Mouse (Mus musculus) left cerebral cortex, postnatal 14 days (tissue): Measurements from ENCODE around the gene Unkl. TPM values are rescaled to one million over a fixed set of nuclear protein-coding genes. Genes with fewer than 3 reads are reported as not detected.
A peak's percentile ranks its signal among the peaks of the same experiment; 100 is the strongest.
"Not testable (repeated sequence)": the region's sequence is repeated elsewhere in the genome, so short reads cannot be mapped to it uniquely, and the experiment has no call there.

Source experiments
- DNase-seq, 2 experiments: peaks; one replicate each; pipeline ENCODE4 v3.0.0; 2021 to 2022; ENCODE audit warnings: low spot score in 2 of 2, mixed read lengths in 1 of 2
- intact Hi-C: fragments of 180-260 bp; cut with DNase I; formaldehyde crosslinking; loops from one replicate; pipeline ENCODE4 v1.15.1; 2025
- total RNA-seq, 2 experiments: library from RNA; stranded (reverse); gene quantifications; 2 replicates each; pipeline ENCODE4 v1.2.3; 2021

The Unkl gene
- total RNA-seq, 2 experiments from 2014 or later: 33.4 to 38.6 TPM

DNA sequence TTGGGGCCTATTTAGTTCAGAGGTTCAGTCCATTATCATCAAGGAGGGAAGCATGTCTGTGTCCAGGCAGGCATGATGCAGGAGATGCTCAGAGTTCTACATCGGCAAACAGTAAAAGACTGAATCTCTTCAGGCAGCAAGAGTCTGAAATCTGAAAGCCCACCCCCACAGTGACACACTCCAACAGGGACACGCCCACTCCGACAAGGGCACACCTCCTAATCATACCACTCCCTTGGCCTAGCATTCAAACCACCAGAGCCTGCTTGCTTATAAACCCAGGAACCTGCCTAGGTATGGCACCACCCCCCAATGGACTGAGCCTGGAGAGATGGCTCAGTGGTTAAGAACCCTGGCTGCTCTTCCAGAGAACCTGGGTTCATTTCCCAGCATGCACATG is 27.2 kb downstream of the Unkl start:
- DNase-seq: no peak
- intact Hi-C loops: no loop called here

GRCm38 (mm10) chr17:25218967-25219366 is 30.8 kb downstream of the Unkl start:
- intact Hi-C loops: no loop called here
- DNase-seq: no peak

DNA sequence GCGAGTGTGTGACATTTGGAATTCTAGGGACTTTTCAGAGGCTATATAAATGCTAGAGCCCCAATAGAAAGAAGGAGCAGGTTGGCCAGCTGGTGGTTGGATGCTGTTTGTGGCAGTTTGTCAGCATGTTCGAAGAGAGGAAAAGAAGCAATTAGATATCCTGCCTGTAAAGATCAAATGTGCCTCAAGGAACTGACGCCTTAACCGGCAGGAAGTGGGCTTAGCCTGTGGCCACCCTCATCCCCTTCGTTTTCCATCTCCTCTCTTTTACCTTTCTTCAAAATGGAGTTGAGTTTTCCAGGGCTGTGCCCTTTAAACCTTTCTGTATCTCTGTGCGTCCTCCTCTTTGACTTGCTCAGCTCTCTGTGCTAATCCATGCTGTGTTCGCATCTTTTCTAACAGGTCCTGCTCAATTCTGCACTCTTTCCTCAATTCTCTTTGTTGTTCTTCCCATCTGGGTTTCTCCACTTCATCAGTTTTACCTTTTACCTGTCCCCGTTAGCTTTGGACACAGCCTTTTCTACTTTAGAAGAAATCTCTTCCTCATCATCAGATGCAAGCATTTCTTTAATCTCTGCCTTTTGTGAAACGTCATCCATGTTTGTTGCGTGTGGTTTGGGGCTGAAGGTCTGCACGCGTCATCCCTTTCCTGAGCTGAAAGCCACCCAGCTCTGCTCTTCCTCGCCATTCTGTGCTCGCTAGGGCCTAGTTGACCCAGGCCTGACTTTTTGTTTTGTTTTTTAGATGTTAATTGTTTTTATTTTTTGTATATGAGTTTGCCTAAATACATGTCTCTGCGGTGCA is 31.5 kb downstream of the Unkl start:
- intact Hi-C loops: no loop called here
- DNase-seq: no peak

DNA sequence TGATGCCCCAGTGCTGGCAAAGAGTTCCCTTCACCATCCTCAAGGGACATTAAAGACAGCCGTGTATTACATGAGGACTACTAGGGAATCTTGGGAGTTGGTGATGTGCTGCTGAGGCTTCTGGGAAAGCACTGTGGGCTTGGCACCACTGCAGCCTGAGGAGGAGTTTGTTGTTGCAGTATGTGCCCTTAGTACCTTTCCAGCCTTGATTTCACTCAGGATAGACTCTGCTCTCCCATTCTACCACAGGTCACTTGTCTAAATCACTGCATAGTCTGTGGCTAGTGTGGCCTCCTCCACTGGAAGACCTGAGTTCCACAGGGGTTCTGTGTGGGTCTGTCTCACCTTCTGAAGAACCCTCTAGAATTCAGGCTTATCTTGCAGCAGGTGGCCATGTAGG is 32.5 kb downstream of the Unkl start:
- DNase-seq: no peak
- intact Hi-C loops: no loop called here

- intact Hi-C loops: no loop called here
- DNase-seq: peak; percentile 60 to 67
Measured at GRCm38 (mm10) chr17:25221821-25222503, 33.8 kb downstream of the Unkl start.

DNA sequence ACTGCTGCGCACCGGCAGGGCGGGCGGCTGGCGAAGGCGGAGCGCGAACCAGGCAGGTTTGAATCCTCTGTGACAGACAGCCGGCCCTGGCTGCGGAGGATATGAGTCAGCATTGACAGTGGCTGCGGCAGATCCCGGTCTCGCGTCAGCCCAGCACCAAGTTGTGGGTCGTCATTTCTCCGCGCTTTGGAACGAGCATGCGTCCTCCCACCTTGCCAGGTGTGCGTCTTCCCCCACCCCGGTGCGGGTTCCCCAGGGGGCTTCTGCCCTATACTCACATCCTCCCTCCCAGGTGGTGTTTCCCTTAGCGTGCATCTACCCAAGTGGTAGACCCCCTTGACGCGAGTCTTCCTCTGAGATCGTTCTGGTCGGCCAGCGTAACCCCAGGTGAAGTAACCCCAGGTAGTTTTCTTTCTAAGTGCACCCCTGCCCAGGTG is 34.3 kb downstream of the Unkl start:
- intact Hi-C loops: not testable (repeated sequence)
- DNase-seq: peak; percentile 23 to 58

DNA sequence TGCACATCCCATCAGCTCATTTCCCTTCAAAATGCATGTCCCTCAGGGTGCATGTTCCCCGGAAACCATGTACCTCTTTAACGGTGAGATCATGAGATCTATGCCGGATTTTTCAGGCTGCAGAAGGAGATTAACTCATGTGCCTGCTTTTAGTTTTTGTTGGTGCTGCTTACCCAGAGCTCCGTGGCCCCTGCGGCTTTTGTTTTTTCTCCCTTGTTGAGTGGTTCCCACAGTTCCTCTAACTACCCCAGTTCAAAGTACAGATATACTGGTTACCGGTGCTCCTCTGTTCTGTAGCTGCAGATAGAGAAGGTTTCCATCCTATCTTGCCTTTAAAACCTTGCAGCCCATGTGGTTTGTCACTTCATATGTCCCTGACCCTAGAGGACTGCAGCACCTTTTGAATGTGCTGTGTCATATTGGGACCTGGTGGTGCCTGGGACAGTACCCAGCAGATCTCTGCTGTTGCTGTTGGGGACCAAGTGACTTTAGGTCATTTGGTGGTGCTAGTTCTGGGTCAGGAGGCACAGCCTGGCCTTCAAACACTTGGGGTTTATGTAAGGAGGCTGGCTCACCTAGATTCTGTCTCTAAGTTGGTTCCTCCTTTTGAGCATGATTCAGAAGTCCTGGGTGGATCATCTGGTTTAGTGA is 34.9 kb downstream of the Unkl start:
- intact Hi-C loops: no loop called here
- no peak for DNase-seq

- no peak for DNase-seq
- intact Hi-C loops: no loop called here
Measured at GRCm38 (mm10) chr17:25224586-25225222, 36.5 kb downstream of the Unkl start.

GRCm38 (mm10) chr17:25225659-25226058 is 37.5 kb downstream of the Unkl start:
- DNase-seq: no peak
- intact Hi-C loops: no loop called here

DNA sequence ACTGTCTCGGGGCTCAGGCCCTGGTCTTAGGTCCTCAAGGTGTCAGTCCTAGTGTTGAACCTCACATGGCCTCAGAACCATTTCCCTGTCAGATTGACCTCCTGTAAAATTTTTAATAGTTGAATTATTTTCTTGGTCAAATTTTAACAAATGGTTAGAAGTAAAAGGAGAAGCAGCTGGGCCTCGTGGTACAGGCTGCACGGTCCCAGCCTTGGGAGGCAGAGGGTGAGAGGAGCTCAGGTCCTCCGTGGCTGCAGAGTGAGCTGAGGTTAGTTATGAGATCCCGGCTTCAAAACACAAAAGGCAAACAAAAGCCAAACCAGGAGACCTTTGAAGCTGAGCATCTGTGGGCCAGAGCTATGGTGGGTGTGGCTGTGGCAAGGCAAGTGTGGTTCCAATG is 39.8 kb downstream of the Unkl start:
- intact Hi-C loops: no loop called here
- DNase-seq: no peak

DNA sequence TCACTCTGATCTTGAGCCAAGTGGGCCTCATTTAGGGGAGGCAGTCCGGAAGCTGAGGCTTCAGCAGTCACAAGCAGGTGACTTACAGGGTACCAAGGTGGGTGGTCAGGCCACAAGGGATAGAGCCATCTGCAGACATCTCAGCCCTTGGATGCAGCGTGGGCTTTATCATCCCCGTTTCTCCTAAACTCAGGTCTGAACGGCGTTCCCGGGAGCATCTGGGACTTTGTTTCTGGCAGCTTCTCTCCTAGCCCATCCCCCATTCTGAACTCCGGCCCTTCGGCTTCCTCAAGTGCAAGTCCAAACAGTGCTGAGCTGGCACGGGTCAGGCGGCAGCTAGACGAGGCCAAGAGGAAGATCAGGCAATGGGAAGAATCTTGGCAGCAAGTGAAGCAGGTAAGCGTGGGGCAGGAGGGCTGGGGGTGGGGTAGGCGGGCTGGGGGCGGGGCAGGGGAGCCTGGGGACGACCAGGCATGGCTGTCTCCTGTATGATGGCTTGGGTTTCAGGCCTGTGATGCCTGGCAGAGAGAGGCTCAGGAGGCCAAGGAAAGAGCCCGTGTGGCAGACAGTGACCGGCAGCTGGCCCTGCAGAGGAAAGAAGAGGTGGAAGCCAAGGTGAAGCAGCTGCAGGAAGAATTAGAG is 41.9 kb downstream of the Unkl start:
- DNase-seq, intact Hi-C loops: not testable (repeated sequence)

DNA sequence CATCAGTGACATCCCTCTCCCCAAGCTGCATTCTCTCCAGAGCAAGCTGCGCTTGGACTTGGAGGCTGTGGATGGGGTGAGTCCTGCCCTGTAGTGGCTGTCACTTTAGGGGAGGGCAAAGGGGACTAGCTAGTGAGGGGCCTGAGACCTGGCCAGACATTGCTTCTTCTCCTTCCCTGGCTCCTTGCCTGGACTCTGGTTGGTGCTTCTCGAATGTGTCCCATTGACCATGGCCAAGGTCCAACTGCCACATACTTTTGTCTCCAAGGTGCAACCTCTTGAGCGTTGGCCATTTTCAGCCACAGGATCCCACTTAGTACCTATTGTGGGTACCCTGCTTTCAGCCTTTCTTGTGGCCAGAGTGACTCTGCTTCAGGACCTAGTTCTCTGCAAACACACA is 42.5 kb downstream of the Unkl start:
- DNase-seq: no peak
- intact Hi-C loops: no loop called here

GRCm38 (mm10) chr17:25231621-25232020 is 43.4 kb downstream of the Unkl start:
- DNase-seq, intact Hi-C loops: not testable (repeated sequence)

- intact Hi-C loops: no loop called here
- DNase-seq: peak in 1 of 2 experiments; percentile 39
Measured at GRCm38 (mm10) chr17:25235635-25236034, 47.4 kb downstream of the Unkl start.

DNA sequence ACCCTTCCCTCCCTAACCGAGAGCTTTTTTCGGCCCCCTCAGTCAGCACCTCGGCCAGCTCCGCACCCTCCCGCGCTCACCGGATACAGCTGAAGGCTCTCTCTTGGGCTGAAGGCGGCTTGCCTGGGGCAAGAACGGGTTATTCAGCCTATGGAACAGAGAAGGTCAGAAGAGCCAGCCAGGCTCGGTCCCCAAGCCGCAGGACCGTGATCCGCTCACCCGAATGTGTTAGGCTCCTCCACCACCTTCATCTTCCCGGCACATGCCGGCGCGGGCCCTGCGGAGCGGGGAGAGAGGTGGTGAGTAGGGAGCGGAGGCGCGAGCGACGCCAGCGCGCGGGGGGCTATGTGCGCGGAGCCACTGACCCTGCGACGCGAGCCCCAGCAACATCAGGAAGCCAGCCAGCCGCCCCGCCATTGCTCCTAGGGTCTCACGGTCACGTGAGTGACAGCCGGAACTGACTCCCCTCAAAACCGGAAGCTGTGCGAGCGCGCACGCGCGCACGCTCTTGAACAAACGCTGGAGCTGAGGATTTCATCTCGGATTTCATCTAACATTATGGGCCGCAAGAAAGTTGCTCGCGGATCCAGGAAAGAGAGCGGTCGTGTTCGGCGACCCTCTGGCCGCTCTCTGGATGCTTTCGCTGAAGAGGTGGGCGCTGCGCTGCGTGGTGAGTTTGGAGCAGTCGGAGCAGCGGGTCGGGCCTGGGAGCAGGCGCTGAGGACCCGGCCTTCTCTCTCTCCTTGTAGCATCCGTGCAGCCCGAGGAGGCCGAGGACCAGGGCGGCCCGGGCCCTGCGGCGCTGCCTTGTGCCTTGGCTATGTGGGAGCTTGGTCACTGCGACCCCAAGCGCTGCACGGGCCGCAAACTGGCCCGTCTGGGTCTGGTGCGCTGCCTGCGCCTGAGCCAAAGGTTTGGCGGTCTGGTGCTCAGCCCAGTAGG is 51.8 kb downstream of the Unkl start, which contains the start of the genes Gnptg and Tsr3:
TSS of gene Gnptg (minus strand) at position 430 of the 942 bp plus-strand sequence.
TSS of gene Tsr3 (plus strand) at position 476 of the 942 bp plus-strand sequence.
- intact Hi-C loops: no loop called here
- DNase-seq: peak; percentile 85 to 87

DNA sequence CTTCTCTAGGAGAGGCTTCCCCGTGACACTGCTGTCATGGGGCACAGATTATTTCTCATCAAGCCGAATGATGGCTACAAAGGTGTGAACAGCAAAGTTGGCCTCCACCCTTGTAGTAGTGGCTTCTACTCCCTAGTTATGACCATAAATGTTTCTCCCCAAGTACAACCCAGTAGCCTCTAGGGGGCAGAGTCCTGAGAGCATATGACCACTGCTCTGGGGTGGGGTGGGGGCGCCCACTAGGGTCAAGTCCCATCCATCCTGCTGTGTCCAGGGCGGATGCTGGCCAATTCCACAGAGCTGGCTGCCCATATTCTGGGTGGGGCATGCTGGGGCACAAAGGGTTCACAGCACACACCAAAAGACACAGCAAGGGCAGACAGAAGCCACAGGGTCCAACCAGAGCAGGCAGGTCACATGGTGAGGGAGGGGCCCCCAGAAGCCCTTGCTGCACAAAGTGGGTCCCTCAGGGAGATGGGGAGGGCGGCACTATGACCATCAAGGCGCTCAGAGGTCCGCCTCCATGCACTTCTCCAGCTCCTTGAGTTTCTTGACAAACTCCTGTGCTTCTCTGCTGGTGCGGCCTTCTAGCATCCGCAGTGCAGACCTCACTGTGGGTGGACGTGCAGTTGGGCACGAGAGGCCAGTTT is 55.1 kb downstream of the Unkl start:
- intact Hi-C loops: no loop called here
- DNase-seq: no peak

GRCm38 (mm10) chr17:25244239-25244638 is 56.0 kb downstream of the Unkl start:
- no peak for DNase-seq
- intact Hi-C loops: no loop called here
